ENCODE assay signal across 14 mouse cellular contexts in genomic region chr10:10205805-10206520, GRCm38 (mm10).
"Had no signal": no experiment of that assay in that cellular context is flagged by ENCODE, and none has a peak within 500 bp of the region (broad histone marks: within the 10 kb centered on the region; RNA-seq: fewer than 3 reads in every experiment).

No protein-coding gene starts in this region.

- H3K9me3 ChIP-seq: limb, embryonic 12.5 days; liver, embryonic 13.5 days; midbrain, embryonic 15.5 days had no signal

- H3K36me3 ChIP-seq: limb, embryonic 12.5 days; liver, embryonic 13.5 days; midbrain, embryonic 15.5 days had no signal

- DNase-seq: kidney, adult 9 months; kidney, postnatal 36 days; layer of hippocampus, adult 9-11 months; layer of hippocampus, postnatal 36 days; liver; liver, embryonic 13.5 days; liver, postnatal 0 days; lung, postnatal 36 days; right cerebral cortex, postnatal 14 days; thymus, postnatal 4 days had no signal

- H3K27me3 ChIP-seq: limb, embryonic 12.5 days; liver, embryonic 13.5 days; midbrain, embryonic 15.5 days had no signal

- H3K4me1 ChIP-seq: limb, embryonic 12.5 days; liver, embryonic 13.5 days; midbrain, embryonic 15.5 days had no signal

- H3K4me2 ChIP-seq: limb, embryonic 12.5 days; liver, embryonic 13.5 days; midbrain, embryonic 15.5 days had no signal

- H3K9ac ChIP-seq: limb, embryonic 12.5 days; liver, embryonic 13.5 days; liver, postnatal 0 days; midbrain, embryonic 15.5 days had no signal

- H3K4me3 ChIP-seq: limb, embryonic 12.5 days; liver, embryonic 13.5 days; midbrain, embryonic 15.5 days had no signal

- ATAC-seq: liver, postnatal 0 days; midbrain, embryonic 15.5 days had no signal

- H3K27ac ChIP-seq: kidney, postnatal 0 days; limb, embryonic 12.5 days; liver, embryonic 13.5 days; midbrain, embryonic 15.5 days; stomach, postnatal 0 days had no signal
